Mouse (Mus musculus) testis, adult 2 months (tissue): ENCODE measurements around the gene 2810006K23Rik.

Source experiments
- CTCF ChIP-seq: fragments of 200-500 bp; IDR thresholded peaks from 2 replicates; pipeline ENCODE4 v1.5.1; 2012; ENCODE audit warnings: low read depth, mild to moderate bottlenecking, inconsistent platforms, low read length, moderate library complexity; ENCODE audit not compliant: control insufficient read depth, insufficient read depth, insufficient replicate concordance
- POLR2A ChIP-seq: fragments of 200-500 bp; IDR thresholded peaks from 2 replicates; pipeline ENCODE4 v1.6.1; 2012; ENCODE audit warnings: low read depth, mild to moderate bottlenecking, inconsistent platforms, low read length, moderate library complexity; ENCODE audit not compliant: control insufficient read depth

DNA sequence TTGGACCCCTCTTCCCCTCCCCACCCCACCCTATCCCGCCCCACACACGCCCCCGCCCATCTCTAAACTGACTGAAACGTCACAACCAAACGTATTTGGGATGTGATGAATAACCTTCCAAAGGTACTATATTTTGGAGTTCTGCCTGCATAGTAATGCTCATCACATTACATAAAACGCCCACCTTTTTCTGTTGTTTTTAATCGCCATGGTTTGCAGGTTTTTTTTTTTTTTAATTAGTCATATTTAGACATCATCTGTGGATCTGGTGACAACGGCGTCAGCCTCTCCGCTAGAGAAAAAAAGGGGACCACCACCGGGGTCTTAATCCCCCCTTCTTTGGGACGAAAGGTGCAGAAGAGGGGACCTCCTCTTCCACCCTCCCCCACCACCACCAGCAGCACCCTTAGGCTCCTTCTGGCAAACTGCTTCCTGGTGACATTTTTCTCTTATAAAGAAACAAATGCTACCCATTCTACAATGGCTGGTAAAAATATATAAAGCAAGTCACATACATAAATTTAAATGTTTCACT lies 27.6 kb downstream of the 2810006K23Rik start:
- no peak for TF ChIP-seq CTCF
- TF ChIP-seq POLR2A: no peak
